Mouse (Mus musculus): ENCODE results near the gene Hk2. TPM values are rescaled to one million over a fixed set of nuclear protein-coding genes. Genes with fewer than 3 reads are reported as not detected.
A peak's percentile ranks its signal among the peaks of the same experiment; 100 is the strongest.

Hk2 gene
- total and polyA plus RNA-seq, 2 experiments, result 0.87 to 1.0 TPM

DNA sequence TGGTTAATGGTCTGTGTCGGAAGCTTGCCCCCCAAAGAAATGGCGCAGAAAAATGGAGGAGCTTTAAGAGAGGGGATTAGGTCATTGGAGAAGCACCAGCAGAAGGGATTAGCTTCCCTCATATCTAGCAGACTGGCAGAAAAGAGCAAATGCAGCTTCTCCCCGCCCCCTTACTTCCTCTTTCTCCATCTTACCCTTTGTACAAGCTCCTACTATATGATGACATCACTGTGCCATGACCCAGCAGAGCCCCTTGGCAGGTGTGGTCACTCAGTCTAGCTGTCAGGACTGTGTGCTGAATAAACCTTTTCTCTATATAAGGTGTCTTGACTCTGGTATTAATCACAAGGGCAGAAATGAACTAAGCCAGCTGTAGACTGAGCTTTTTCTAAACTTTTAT lies 58.6 kb downstream of the Hk2 start:
- H3K4me1 ChIP-seq (ENCODE audit: control insufficient read depth, insufficient read depth, low read length), result no peaks in the 10 kb centered on the region
- WGBS, result 99% methylated on average over 3 of the region's 3 CpGs
- TF ChIP-seq POLR2A (IDR thresholded peaks at IDR 0.05; ENCODE audit: extremely low read depth, insufficient read depth, low read length) (no peak), CTCF (IDR thresholded peaks at IDR 0.05; ENCODE audit: low read depth, low read length) (no peak)
- H3K36me3 ChIP-seq (ENCODE audit: control insufficient read depth, insufficient read depth, low read length), result no peaks in the 10 kb centered on the region
- no peak overlapping the region for H3K27ac ChIP-seq (replicated peaks; ENCODE audit: insufficient read depth, low read depth, low read length)
- no peak overlapping the region for H3K9ac ChIP-seq (ENCODE audit: low read depth, low read length)
- H3K4me3 ChIP-seq (ENCODE audit: insufficient read depth, low read depth, low read length), result no peak overlapping the region
- H3K79me2 ChIP-seq (ENCODE audit: control insufficient read depth, insufficient read depth, low read length), result no peaks in the 10 kb centered on the region
- no peak for DNase-seq (ENCODE audit: extremely low read depth, low read depth, low spot score)
- H3K27me3 ChIP-seq (ENCODE audit: control insufficient read depth, insufficient read depth, low read length), result no peaks in the 10 kb centered on the region

DNA sequence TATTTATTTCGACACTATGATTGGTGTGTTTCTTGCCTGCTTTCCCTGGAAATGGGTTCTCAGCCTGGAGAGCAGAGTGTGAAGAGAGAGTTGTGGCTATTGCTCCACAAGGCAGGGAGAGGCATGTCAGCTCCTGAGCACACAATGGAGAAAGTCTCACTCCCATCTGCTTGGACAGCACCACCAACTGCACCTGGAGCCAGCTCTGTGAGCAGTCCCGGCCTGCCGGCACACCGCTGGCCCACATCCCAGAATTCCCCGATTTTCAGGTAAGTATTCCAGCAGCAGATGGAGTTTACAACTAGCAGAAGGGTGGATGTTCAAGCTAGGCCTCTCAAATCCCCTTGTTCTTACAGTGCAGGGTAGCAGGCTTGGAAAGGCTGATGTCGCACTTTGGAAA lies 59.0 kb downstream of the Hk2 start:
- no peak for DNase-seq (ENCODE audit: extremely low read depth, low read depth, low spot score)
- no peaks in the 10 kb centered on the region for H3K79me2 ChIP-seq (ENCODE audit: control insufficient read depth, insufficient read depth, low read length)
- H3K27ac ChIP-seq (replicated peaks; ENCODE audit: insufficient read depth, low read depth, low read length), result no peak overlapping the region
- no peaks in the 10 kb centered on the region for H3K4me1 ChIP-seq (ENCODE audit: control insufficient read depth, insufficient read depth, low read length)
- WGBS, result 92% methylated on average over 6 of the region's 6 CpGs
- H3K27me3 ChIP-seq (ENCODE audit: control insufficient read depth, insufficient read depth, low read length), result no peaks in the 10 kb centered on the region
- H3K9ac ChIP-seq (ENCODE audit: low read depth, low read length), result no peak overlapping the region
- TF ChIP-seq POLR2A (IDR thresholded peaks at IDR 0.05; ENCODE audit: extremely low read depth, insufficient read depth, low read length) (no peak), CTCF (IDR thresholded peaks at IDR 0.05; ENCODE audit: low read depth, low read length) (no peak)
- no peak overlapping the region for H3K4me3 ChIP-seq (ENCODE audit: insufficient read depth, low read depth, low read length)
- no peaks in the 10 kb centered on the region for H3K36me3 ChIP-seq (ENCODE audit: control insufficient read depth, insufficient read depth, low read length)

DNA sequence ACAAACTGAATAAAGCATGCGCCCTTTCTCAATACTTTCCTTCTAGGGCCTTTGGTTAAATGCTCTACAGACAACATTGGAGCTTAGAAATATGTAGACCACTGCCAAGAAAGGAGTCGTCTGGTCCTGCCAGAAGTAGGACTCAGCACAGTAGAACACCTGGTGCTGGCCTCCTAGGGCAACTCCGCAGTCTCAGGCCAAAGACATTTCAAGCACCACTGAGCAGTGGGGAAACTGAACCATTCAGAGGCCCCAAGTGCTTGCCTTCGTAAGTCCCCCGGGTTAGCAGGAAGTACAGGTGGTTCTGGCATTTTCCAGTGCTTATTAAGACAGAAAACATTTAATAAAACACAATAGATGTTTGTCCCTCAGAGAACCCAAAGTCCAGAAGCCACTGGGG lies 59.4 kb downstream of the Hk2 start:
- no peak overlapping the region for H3K27ac ChIP-seq (replicated peaks; ENCODE audit: insufficient read depth, low read depth, low read length)
- TF ChIP-seq CTCF (IDR thresholded peaks at IDR 0.05; ENCODE audit: low read depth, low read length) (no peak), POLR2A (IDR thresholded peaks at IDR 0.05; ENCODE audit: extremely low read depth, insufficient read depth, low read length) (no peak)
- no peak for DNase-seq (ENCODE audit: extremely low read depth, low read depth, low spot score)
- H3K4me1 ChIP-seq (ENCODE audit: control insufficient read depth, insufficient read depth, low read length), result no peaks in the 10 kb centered on the region
- H3K27me3 ChIP-seq (ENCODE audit: control insufficient read depth, insufficient read depth, low read length), result no peaks in the 10 kb centered on the region
- H3K4me3 ChIP-seq (ENCODE audit: insufficient read depth, low read depth, low read length), result no peak overlapping the region
- 93% methylated on average over 5 of the region's 5 CpGs for WGBS
- no peaks in the 10 kb centered on the region for H3K79me2 ChIP-seq (ENCODE audit: control insufficient read depth, insufficient read depth, low read length)
- H3K9ac ChIP-seq (ENCODE audit: low read depth, low read length), result no peak overlapping the region
- H3K36me3 ChIP-seq (ENCODE audit: control insufficient read depth, insufficient read depth, low read length), result no peaks in the 10 kb centered on the region

DNA sequence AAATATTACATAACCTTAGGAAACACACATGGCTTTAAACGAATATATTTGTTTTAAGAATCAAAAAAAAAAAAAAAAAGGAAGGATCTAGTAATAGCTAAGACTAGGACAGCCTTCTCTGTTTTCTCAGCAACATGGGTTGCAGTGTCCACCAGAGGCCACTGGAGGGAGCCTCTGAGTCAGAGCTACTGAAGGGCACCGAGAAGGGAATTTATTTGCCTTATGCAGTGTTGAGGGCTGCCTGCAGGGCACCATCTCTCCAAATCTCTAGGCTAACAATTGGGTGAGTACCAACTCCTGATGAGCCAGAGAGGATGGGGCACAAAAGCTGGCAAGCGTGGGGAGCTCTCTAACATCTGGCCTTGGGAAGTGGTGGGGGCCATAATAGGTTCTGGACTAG lies 60.0 kb downstream of the Hk2 start:
- 27% methylated on average over 3 of the region's 3 CpGs for WGBS
- no peaks in the 10 kb centered on the region for H3K79me2 ChIP-seq (ENCODE audit: control insufficient read depth, insufficient read depth, low read length)
- H3K27me3 ChIP-seq (ENCODE audit: control insufficient read depth, insufficient read depth, low read length), result no peaks in the 10 kb centered on the region

DNA sequence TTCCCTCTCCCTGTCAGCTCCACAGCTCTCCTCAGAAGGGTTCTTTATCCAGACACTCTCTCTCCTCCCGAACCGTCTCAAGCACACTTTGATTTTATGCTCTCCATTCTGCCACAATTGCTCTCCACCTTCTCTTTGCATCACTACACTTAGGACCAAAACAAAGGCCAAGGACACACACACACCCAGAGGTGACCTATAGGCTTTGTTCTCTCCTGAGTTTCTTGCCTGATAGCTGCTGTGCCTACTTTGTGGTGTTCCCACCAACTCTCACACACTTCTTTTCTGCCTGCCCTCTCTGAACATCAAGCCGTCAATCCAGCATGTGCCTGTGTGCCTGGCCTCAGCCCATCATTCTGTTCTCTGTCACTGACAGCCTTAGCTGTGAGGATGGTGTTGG lies 66.5 kb downstream of the Hk2 start:
- no peaks in the 10 kb centered on the region for H3K27me3 ChIP-seq (ENCODE audit: control insufficient read depth, insufficient read depth, low read length)
- WGBS, result 88% methylated on average over 3 of the region's 3 CpGs
- no peak for TF ChIP-seq POLR2A (IDR thresholded peaks at IDR 0.05; ENCODE audit: extremely low read depth, insufficient read depth, low read length)
- no peak for TF ChIP-seq CTCF (IDR thresholded peaks at IDR 0.05; ENCODE audit: low read depth, low read length)
- H3K4me3 ChIP-seq (ENCODE audit: insufficient read depth, low read depth, low read length), result no peak overlapping the region
- DNase-seq (ENCODE audit: extremely low read depth, low read depth, low spot score), result no peak
- H3K9ac ChIP-seq (ENCODE audit: low read depth, low read length), result no peak overlapping the region
- no peaks in the 10 kb centered on the region for H3K79me2 ChIP-seq (ENCODE audit: control insufficient read depth, insufficient read depth, low read length)
- H3K27ac ChIP-seq (replicated peaks; ENCODE audit: insufficient read depth, low read depth, low read length), result no peak overlapping the region
- no peaks in the 10 kb centered on the region for H3K4me1 ChIP-seq (ENCODE audit: control insufficient read depth, insufficient read depth, low read length)
- no peaks in the 10 kb centered on the region for H3K36me3 ChIP-seq (ENCODE audit: control insufficient read depth, insufficient read depth, low read length)

More for the DNA sequence above, 60.0 kb downstream of the Hk2 start:
- TF ChIP-seq POLR2A (IDR thresholded peaks at IDR 0.05; ENCODE audit: extremely low read depth, insufficient read depth, low read length) (no peak), CTCF (IDR thresholded peaks at IDR 0.05; ENCODE audit: low read depth, low read length) (peak; percentile 86)
- no peak overlapping the region for H3K9ac ChIP-seq (ENCODE audit: low read depth, low read length)
- H3K4me1 ChIP-seq (ENCODE audit: control insufficient read depth, insufficient read depth, low read length), result no peaks in the 10 kb centered on the region
- H3K27ac ChIP-seq (replicated peaks; ENCODE audit: insufficient read depth, low read depth, low read length), result no peak overlapping the region
- peak; percentile 19 for DNase-seq (ENCODE audit: extremely low read depth, low read depth, low spot score)
- H3K36me3 ChIP-seq (ENCODE audit: control insufficient read depth, insufficient read depth, low read length), result no peaks in the 10 kb centered on the region
- H3K4me3 ChIP-seq (ENCODE audit: insufficient read depth, low read depth, low read length), result no peak overlapping the region

DNA sequence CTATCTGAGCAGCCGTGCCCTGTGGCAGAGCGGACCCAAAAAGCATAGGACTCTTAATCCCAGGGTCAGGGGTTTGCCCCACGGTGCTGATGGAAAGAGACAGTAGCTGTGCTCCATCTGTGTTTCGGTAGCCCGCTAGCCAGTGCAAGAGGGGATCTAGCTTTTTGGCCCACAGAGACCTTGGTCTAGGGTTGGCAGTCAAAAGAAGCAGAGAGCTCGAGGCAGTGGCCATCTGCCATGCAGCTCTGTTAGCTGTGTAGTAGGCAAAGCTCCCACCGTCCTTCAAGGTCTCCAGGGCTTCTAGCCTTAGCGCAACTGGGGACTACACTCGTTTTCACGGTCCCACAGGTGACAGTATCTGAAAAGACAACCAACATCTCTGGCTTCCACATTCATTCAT lies 67.0 kb downstream of the Hk2 start:
- DNase-seq (ENCODE audit: extremely low read depth, low read depth, low spot score), result no peak
- 84% methylated on average over 10 of the region's 10 CpGs for WGBS
- no peaks in the 10 kb centered on the region for H3K79me2 ChIP-seq (ENCODE audit: control insufficient read depth, insufficient read depth, low read length)
- no peaks in the 10 kb centered on the region for H3K36me3 ChIP-seq (ENCODE audit: control insufficient read depth, insufficient read depth, low read length)
- H3K9ac ChIP-seq (ENCODE audit: low read depth, low read length), result no peak overlapping the region
- H3K4me3 ChIP-seq (ENCODE audit: insufficient read depth, low read depth, low read length), result no peak overlapping the region
- H3K27me3 ChIP-seq (ENCODE audit: control insufficient read depth, insufficient read depth, low read length), result no peaks in the 10 kb centered on the region
- TF ChIP-seq CTCF (IDR thresholded peaks at IDR 0.05; ENCODE audit: low read depth, low read length) (no peak), POLR2A (IDR thresholded peaks at IDR 0.05; ENCODE audit: extremely low read depth, insufficient read depth, low read length) (no peak)
- no peak overlapping the region for H3K27ac ChIP-seq (replicated peaks; ENCODE audit: insufficient read depth, low read depth, low read length)
- H3K4me1 ChIP-seq (ENCODE audit: control insufficient read depth, insufficient read depth, low read length), result no peaks in the 10 kb centered on the region

Data from liver, adult 2 months (tissue).